Mouse (Mus musculus): Measurements from ENCODE around the gene Riok1.

Riok1 gene

GRCm38 (mm10) chr13:38036343-38037043 is at the start of gene Riok1:
Gene Riok1 (plus strand): TSS chr13:38036995.
- peak in 1 of 2 experiments; percentile 8 for DNase-seq (ENCODE audit: low spot score in 2 of 2)

GRCm38 (mm10) chr13:37989701-37990100 is 47.1 kb upstream of the Riok1 start:
- no peak for DNase-seq (ENCODE audit: low spot score in 2 of 2)

GRCm38 (mm10) chr13:37992638-37993371 is 44.0 kb upstream of the Riok1 start:
- DNase-seq (ENCODE audit: low spot score in 2 of 2), result no peak

GRCm38 (mm10) chr13:37993376-37993703 is 43.5 kb upstream of the Riok1 start:
- DNase-seq (ENCODE audit: low spot score in 2 of 2), result no peak

- DNase-seq (ENCODE audit: low spot score in 2 of 2), result peak; percentile 94 to 95
Observed at GRCm38 (mm10) chr13:37993704-37994404, 42.9 kb upstream of the Riok1 start, which contains the start of gene Ssr1. Gene Ssr1 (minus strand): TSS chr13:37994217.

- no peak for DNase-seq (ENCODE audit: low spot score in 2 of 2)
Observed at GRCm38 (mm10) chr13:37994405-37994749, 42.4 kb upstream of the Riok1 start.

- no peak for DNase-seq (ENCODE audit: low spot score in 2 of 2)
Observed at GRCm38 (mm10) chr13:37999713-38000112, 37.1 kb upstream of the Riok1 start.

- DNase-seq (ENCODE audit: low spot score in 2 of 2), result no peak
Observed at GRCm38 (mm10) chr13:38002461-38002860, 34.3 kb upstream of the Riok1 start.

GRCm38 (mm10) chr13:38007972-38008371 is 28.8 kb upstream of the Riok1 start:
- DNase-seq (ENCODE audit: low spot score in 2 of 2), result no peak

GRCm38 (mm10) chr13:38009721-38010408 is 26.9 kb upstream of the Riok1 start:
- peak; percentile 58 to 69 for DNase-seq (ENCODE audit: low spot score in 2 of 2)

GRCm38 (mm10) chr13:38010444-38010910 is 26.3 kb upstream of the Riok1 start:
- DNase-seq (ENCODE audit: low spot score in 2 of 2), result peak; percentile 51 to 65

GRCm38 (mm10) chr13:38012436-38012835 is 24.4 kb upstream of the Riok1 start:
- no peak for DNase-seq (ENCODE audit: low spot score in 2 of 2)

- no peak for DNase-seq (ENCODE audit: low spot score in 2 of 2)
Observed at GRCm38 (mm10) chr13:38015591-38015990, 21.2 kb upstream of the Riok1 start.

GRCm38 (mm10) chr13:38018791-38019190 is 18.0 kb upstream of the Riok1 start:
- DNase-seq (ENCODE audit: low spot score in 2 of 2), result no peak

- DNase-seq (ENCODE audit: low spot score in 2 of 2), result no peak
Observed at GRCm38 (mm10) chr13:38025874-38026273, 10.9 kb upstream of the Riok1 start.

GRCm38 (mm10) chr13:38027618-38028248 is 9.1 kb upstream of the Riok1 start:
- DNase-seq (ENCODE audit: low spot score in 2 of 2), result no peak

- no peak for DNase-seq (ENCODE audit: low spot score in 2 of 2)
Observed at GRCm38 (mm10) chr13:38028407-38028806, 8.4 kb upstream of the Riok1 start.

GRCm38 (mm10) chr13:38037044-38037687 is 371 bp downstream of the Riok1 start, which contains the start of gene Cage1:
Gene Cage1 (minus strand): TSS chr13:38037069.
- peak; percentile 94 to 97 for DNase-seq (ENCODE audit: low spot score in 2 of 2)

- DNase-seq (ENCODE audit: low spot score in 2 of 2), result no peak
Observed at GRCm38 (mm10) chr13:38037811-38038210, 1.0 kb downstream of the Riok1 start.

- no peak for DNase-seq (ENCODE audit: low spot score in 2 of 2)
Observed at GRCm38 (mm10) chr13:38049888-38050287, 13.1 kb downstream of the Riok1 start.

GRCm38 (mm10) chr13:38062678-38063077 is 25.9 kb downstream of the Riok1 start:
- DNase-seq (ENCODE audit: low spot score in 2 of 2), result peak; percentile 10 to 24

Measured in spleen, postnatal 36 days (tissue).